Mouse (Mus musculus): ENCODE data around the gene Tent5c.

- no peak for TF ChIP-seq CTCF (IDR thresholded peaks at IDR 0.05; ENCODE audit: low read depth)
- TF ChIP-seq EP300 (IDR thresholded peaks at IDR 0.05; ENCODE audit: low read depth), result peak; percentile 99
Observed at GRCm38 (mm10) chr3:100438461-100439002, 50.6 kb downstream of the Tent5c start.

Measured in liver, postnatal 0 days (tissue).